Mouse (Mus musculus) liver, embryonic 14.5 days (tissue): ENCODE measurements around the gene Hivep3.

ENCODE experiments used
- CTCF ChIP-seq: IDR thresholded peaks from 2 replicates; pipeline ENCODE4 v1.5.1; 2016; ENCODE audit warnings: antibody characterized with exemption, low read depth, control low read depth
- EP300 ChIP-seq: IDR thresholded peaks from 2 replicates; pipeline ENCODE4 v1.6.1; 2016; ENCODE audit warnings: antibody characterized with exemption, low read depth

DNA sequence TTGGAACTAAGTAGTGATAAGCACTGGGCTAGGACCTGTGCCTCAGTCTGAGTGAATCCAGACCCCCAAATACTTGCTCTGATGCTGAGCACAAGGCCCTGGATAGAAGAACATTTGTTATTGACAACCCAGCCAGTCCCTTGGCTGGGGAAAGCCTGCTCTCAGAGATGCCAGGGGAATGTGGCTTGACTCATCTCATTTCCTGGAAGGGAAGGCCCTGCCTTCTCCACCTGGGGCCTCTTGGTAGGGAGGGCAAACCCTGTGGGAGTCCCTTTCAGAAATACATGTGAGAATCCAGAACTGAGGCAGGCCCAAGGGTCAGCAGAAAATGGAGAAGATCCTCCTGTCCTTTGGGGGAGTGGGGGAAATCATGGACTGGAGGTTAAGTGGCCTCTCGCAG is 294.1 kb downstream of the Hivep3 start:
- no peak for TF ChIP-seq CTCF
- no peak for TF ChIP-seq EP300
